Mouse (Mus musculus) embryonic facial prominence, embryonic 11.5 days (tissue): ENCODE data around the gene Jag1. TPM values are rescaled to one million over a fixed set of nuclear protein-coding genes. Genes with fewer than 3 reads are reported as not detected.

Experiments
- ATAC-seq: fragments of 200-750 bp; cut with Nextera tagmentation; replicated peaks from 2 replicates; pipeline ENCODE4 v1.8.0; 2017; ENCODE audit warnings: low read depth; ENCODE audit not compliant: insufficient number of reproducible peaks, low FRiP score, low TSS enrichment
- DNase-seq: peaks from one replicate; pipeline ENCODE4 v3.0.0-alpha.2; 2015; ENCODE audit warnings: low spot score
- H3K27ac ChIP-seq: fragments of 300-500 bp; sonication (generic); replicated peaks from 2 replicates; pipeline ENCODE4 v1.5.1; 2014; ENCODE audit warnings: mild to moderate bottlenecking, low read depth, low read length, control low read depth
- H3K27me3 ChIP-seq: fragments of 300-500 bp; sonication (generic); 2 replicates; pipeline ENCODE4 v1.6.1; 2014; ENCODE audit warnings: mild to moderate bottlenecking, low read length, moderate library complexity, mixed read lengths; ENCODE audit not compliant: control insufficient read depth, insufficient read depth
- H3K36me3 ChIP-seq: fragments of 300-500 bp; sonication (generic); replicated peaks from 2 replicates; pipeline ENCODE4 v1.6.1; 2014; ENCODE audit warnings: low read depth, mild to moderate bottlenecking, low read length, moderate library complexity, mixed read lengths; ENCODE audit not compliant: control insufficient read depth, insufficient read depth
- H3K4me1 ChIP-seq: fragments of 300-500 bp; sonication (generic); 2 replicates; pipeline ENCODE4 v1.6.1; 2014; ENCODE audit warnings: low read length, mixed read lengths; ENCODE audit not compliant: control insufficient read depth, insufficient read depth
- H3K4me2 ChIP-seq: fragments of 300-500 bp; sonication (generic); 2 replicates; pipeline ENCODE4 v1.6.1; 2014; ENCODE audit warnings: low read depth, mild to moderate bottlenecking, control low read depth, low read length, moderate library complexity
- H3K4me3 ChIP-seq: fragments of 300-500 bp; sonication (generic); 2 replicates; pipeline ENCODE4 v1.5.1; 2014; ENCODE audit warnings: low read depth, low read length, control low read depth
- H3K9ac ChIP-seq: fragments of 300-500 bp; sonication (generic); replicated peaks from 2 replicates; pipeline ENCODE4 v1.6.1; 2014; ENCODE audit warnings: mild to moderate bottlenecking, control low read depth, low read length
- H3K9me3 ChIP-seq: fragments of 300-500 bp; sonication (generic); replicated peaks from 2 replicates; pipeline ENCODE4 v1.6.1; 2016; ENCODE audit warnings: mild to moderate bottlenecking, low read length, inconsistent platforms, mixed read lengths; ENCODE audit not compliant: control insufficient read depth
- WGBS: fragments of 180-500 bp; shearing (Covaris S2); extraction: QIAGEN DNeasy Blood & Tissue Kit; methylation state at CpG from one replicate; pipeline ENCODE4 v1.1.7; 2014; 5-methylcytosine and 5-hydroxymethylcytosine counted together
- polyA plus RNA-seq: library from polyadenylated mRNA; unstranded; fragments of >200 nt; fragmentation: Nextera tagmentation; extraction: Ambion mirVana; gene quantifications from 2 replicates; pipeline ENCODE4 v1.2.1, GENCODE M21; 2014

Gene Jag1
- polyA plus RNA-seq, 1 experiment from 2014 or later = 14.2 TPM

DNA sequence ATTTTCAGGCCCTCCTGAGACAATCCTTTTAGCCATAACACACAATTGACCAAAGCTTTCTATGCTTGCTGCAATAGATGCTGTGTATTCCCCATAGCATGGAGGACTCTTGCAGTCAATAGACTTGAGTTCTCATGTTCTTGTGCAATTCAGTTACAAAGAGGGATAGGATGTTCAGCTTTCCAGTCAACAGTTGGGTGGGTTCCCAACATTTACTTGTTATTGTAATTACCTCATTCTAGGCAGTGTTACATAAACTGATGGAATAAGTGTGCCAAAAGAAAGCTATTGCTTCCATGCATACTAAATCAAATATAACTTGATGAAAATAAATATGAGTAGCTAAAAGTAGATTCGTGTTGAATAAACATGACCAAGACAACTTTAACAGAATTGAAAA lies 8.4 kb upstream of the Jag1 start:
- H3K4me2 ChIP-seq = no peak overlapping the region
- H3K4me3 ChIP-seq = no peak overlapping the region
- ATAC-seq (no peak), DNase-seq (no peak)
- no peaks in the 10 kb centered on the region for H3K36me3 ChIP-seq
- H3K27me3 ChIP-seq = no peaks in the 10 kb centered on the region
- H3K27ac ChIP-seq = no peak overlapping the region
- H3K9me3 ChIP-seq = 0 out of 2 replicates have a peak, but pooled peaks cover 2% of the 10 kb centered on the region
- WGBS = 88% methylated on average over 1 of the region's 1 CpGs
- no peaks in the 10 kb centered on the region for H3K4me1 ChIP-seq
- no peak overlapping the region for H3K9ac ChIP-seq

DNA sequence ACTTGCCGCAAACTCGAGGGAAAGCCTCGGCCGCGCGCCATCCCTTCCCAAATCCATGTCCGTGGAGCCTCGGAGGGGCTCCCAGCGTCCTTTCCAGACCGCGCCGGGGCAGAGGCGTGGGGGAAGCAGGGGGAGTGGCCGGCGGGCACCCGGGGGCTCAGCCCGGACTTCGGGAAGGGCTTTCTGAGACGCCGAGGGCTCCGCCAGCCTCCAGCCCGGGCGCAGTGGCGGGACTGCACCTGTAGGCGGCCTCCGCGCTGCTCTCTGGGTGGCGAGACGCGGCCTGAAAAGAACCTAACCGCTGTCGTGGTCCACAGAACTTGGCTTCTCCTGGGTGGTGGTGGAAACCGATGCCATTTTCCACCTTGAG lies 862 bp upstream of the Jag1 start:
- ATAC-seq = peak; percentile 69
- Histone ChIP-seq H3K36me3 (no peaks in the 10 kb centered on the region), H3K4me3 (peak overlapping the region; percentile 73), H3K9me3 (no peaks in the 10 kb centered on the region), H3K27ac (peak overlapping the region; percentile 93), H3K27me3 (no peaks in the 10 kb centered on the region; the same call in 1 of the 2 replicates), H3K4me2 (peak overlapping the region; percentile 69), H3K4me1 (no peaks in the 10 kb centered on the region), H3K9ac (peak overlapping the region; percentile 87)
- peak; percentile 91 for DNase-seq
- under 1% methylated on average over 27 of the region's 33 CpGs for WGBS

DNA sequence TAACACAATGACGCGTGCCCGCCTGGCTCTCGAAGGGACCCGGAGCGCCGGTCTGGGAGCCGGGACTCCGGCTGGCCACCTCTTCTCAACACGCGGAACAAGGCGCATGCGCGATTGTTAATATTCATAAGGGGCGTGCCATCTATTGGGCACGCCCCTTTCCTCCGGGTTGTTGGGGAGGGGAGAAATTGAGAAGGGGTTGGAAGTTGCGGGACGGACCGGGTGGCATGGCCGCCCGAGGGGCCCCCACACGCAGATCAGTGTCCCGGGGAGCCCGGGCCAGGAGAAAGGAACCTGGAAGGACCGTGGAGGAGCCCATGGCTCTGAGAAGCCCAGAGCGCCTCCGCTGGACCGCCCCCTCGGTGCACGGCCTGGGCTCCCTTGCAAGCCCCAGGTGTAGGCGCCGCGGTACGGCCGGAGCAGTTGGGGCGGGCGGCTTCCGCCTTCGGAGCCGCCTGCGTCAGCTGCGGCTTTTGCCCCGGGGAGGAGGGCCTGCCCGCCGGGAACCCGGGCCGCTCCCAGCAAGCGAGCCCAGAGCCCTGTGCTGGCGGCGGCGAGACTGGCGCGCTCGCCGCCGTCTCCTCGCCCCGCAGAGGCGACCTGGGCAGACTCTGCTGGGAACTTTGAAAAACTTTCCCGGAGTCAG lies 354 bp upstream of the Jag1 start:
- peak overlapping the region; percentile 93 for H3K27ac ChIP-seq
- under 1% methylated on average over 54 of the region's 61 CpGs for WGBS
- H3K4me3 ChIP-seq = peak overlapping the region; percentile 73
- DNase-seq (peak; percentile 100), ATAC-seq (peak; percentile 86)
- H3K27me3 ChIP-seq = no peaks in the 10 kb centered on the region; the same call in 1 of the 2 replicates
- H3K9me3 ChIP-seq = no peaks in the 10 kb centered on the region
- H3K4me1 ChIP-seq = no peaks in the 10 kb centered on the region
- peak overlapping the region; percentile 69 for H3K4me2 ChIP-seq
- H3K9ac ChIP-seq = peak overlapping the region; percentile 87
- no peaks in the 10 kb centered on the region for H3K36me3 ChIP-seq

DNA sequence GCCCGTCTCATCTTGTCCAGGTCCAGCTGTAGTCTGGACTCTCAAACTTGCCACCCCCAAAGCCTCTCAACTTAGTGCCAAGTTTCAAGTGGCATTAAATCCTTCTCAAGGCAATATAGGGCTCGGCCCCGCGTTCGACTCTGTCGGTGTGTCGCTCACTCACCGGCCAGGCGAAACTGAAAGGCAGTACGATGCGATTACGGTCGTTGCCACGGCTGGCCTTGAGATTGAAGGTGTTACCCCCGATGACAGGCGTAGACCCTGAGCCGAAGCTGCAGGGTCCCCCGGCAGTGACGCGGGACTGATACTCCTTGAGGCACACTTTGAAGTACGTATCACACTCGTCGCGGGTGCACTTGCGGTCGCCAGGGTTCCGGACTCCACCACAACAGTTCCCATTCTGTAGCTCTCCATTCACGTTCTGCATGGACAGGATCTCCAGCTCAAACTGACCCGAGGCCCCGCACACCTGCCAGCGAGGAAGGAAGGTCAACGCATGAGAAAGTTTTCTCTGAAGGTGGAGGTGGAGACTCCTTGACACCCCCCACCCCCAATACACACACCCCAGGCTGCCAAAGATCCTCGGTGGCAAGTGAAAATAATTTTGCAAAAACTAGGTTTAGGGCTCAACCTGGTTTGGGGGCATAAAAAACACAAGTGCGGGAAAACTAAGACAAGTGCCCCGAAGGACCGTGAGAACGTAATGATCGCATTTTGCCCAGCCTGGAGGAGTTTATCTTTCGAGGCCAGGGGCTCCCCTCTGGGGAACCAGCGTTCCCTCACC lies 1.0 kb downstream of the Jag1 start:
- H3K4me3 ChIP-seq = peak overlapping the region; percentile 73
- 0 out of 2 replicates have a peak overlapping the region, but pooled peaks have one; percentile 38 for H3K27ac ChIP-seq
- DNase-seq (peak; percentile 33), ATAC-seq (no peak)
- no peaks in the 10 kb centered on the region for H3K36me3 ChIP-seq
- peak overlapping the region; percentile 69 for H3K4me2 ChIP-seq
- no peaks in the 10 kb centered on the region for H3K9me3 ChIP-seq
- H3K9ac ChIP-seq = peak overlapping the region; percentile 80
- H3K27me3 ChIP-seq = no peaks in the 10 kb centered on the region; the same call in 1 of the 2 replicates
- under 1% methylated on average over 40 of the region's 40 CpGs for WGBS
- H3K4me1 ChIP-seq = no peaks in the 10 kb centered on the region

DNA sequence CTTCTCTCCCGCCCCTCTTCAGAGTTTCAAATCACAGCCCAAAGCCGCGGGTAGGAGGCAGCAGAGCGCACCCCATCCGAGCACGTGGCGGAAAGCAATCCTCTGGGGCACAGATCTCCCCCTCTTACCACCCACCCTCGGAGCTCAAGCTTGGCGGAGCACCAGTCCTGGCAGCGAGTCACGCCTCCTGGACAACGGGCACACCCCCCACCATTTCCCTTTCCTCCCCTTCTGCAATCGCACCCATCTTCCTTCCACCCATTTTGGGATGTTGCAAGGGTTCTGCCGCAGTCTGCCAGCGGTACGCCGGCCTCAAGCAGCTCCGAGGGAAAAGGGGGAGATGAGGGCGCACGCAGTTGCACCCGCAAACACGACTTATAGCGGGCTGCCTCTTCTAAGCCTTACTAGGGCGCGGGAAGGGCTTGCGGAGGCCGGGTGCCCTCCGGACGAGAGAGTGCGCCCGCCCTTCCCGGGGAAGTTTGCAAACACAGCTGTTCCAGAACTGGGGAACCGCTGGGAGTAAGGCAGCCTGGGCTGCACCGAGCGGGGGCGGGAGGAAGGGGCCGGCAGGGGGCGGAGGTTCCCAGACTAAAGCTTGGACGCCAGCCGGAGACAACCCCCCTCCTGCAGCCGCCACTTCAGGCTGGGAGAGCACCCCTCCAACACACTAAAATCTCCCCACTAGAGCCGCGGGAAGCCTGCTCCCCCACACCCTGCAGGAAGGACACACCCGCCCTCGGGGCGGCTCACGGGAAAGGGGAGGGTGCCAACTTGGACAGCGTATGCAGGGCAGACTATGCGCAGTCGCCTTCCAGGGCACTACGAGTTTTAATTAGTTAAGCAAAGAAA lies 2.0 kb downstream of the Jag1 start:
- peak overlapping the region; percentile 73 for H3K4me3 ChIP-seq
- H3K27ac ChIP-seq = 0 out of 2 replicates have a peak overlapping the region, but pooled peaks have one; percentile 25
- H3K36me3 ChIP-seq = no peaks in the 10 kb centered on the region
- WGBS = under 1% methylated on average over 47 of the region's 51 CpGs
- ATAC-seq (peak; percentile 19), DNase-seq (peak; percentile 83)
- H3K9ac ChIP-seq = peak overlapping the region; percentile 80
- no peaks in the 10 kb centered on the region for H3K9me3 ChIP-seq
- H3K4me2 ChIP-seq = peak overlapping the region; percentile 69
- no peaks in the 10 kb centered on the region; the same call in 1 of the 2 replicates for H3K27me3 ChIP-seq
- H3K4me1 ChIP-seq = peaks cover 3% of the 10 kb centered on the region; the same call in 1 of the 2 replicates

DNA sequence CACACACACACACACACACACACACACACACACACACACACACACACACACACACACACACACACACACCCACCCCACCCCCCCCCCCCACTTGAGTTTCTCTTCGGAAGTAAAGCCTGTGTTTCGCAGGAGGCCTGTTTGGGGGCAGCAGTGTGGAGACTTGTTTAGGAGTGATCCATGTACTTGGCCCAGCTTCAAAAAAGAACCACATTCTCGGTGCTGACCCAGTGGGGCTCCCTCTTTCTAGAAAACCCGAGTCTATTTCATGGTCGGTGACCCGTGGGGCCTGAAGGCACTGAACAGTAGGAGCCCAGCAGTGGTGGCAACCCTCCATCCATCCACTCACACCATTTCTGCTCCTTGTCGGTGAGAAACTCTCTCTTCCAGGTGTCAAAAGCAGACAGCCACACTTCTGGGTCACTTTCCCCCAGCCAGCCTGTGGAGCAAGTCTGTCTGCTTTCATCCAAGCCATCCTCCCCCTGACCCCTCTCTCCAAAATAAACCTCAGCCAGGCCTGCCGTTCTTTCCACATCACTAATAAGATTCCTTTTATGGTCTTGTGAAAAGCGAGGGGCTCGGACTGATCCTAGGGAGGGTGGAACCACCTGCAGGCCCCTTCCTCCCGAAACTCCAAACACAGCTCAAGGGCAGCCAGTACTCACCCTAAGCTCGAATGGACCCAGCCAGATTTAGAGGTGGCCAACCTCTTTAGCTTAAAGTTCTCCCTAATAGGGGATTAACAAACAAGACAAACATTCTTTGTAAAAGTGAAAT lies 3.0 kb downstream of the Jag1 start:
- Histone ChIP-seq H3K4me1 (peaks cover 3% of the 10 kb centered on the region; the same call in 1 of the 2 replicates), H3K4me2 (peak overlapping the region; percentile 69), H3K4me3 (peak overlapping the region; percentile 73), H3K27me3 (no peaks in the 10 kb centered on the region; the same call in 1 of the 2 replicates), H3K9ac (peak overlapping the region; percentile 80), H3K27ac (0 out of 2 replicates have a peak overlapping the region, but pooled peaks have one; percentile 25), H3K36me3 (no peaks in the 10 kb centered on the region), H3K9me3 (no peaks in the 10 kb centered on the region)
- DNase-seq (peak; percentile 26), ATAC-seq (no peak)
- 9% methylated on average over 11 of the region's 12 CpGs for WGBS

DNA sequence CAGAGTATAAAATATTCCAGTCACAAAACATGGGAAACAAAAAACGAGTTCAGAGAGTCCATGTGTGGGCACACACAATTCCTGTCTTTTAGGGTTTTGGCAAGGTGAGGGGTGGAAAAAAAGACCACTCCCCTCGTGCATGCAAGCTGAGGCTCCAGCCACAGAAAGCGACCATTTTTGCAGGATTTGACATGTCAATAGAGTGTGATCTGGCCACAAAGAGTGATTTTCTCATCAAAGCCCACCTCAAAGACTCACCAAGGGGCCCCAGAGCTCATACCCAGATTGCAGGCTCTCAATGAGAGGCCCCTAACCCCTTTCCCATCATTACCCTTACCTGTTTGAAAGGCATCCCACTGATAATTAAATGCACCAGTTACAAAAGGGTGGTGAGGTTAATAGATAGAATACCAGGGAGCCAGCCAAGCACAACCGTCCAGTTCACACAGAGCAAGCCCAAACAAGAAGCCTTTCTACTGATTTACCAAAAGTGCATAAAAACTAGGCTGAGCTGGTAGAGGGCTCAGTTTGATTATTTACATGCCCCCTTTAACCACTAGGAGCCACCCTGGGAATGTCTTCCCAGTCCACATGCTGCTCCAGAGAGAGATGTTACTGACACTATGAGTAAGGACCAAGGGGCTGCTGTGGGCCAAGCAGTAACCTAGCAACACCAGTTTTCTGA lies 6.1 kb downstream of the Jag1 start:
- H3K27ac ChIP-seq = no peak overlapping the region
- no peak overlapping the region for H3K9ac ChIP-seq
- H3K4me2 ChIP-seq = no peak overlapping the region; the same call in 1 of the 2 replicates

More for the DNA sequence above, 6.1 kb downstream of the Jag1 start:
- DNase-seq = peak; percentile 51
- no peaks in the 10 kb centered on the region for H3K27me3 ChIP-seq
- 0 out of 2 replicates have a peak, but pooled peaks have one; percentile 34 for ATAC-seq
- WGBS = 30% methylated on average over 4 of the region's 4 CpGs
- H3K4me3 ChIP-seq = no peak overlapping the region
- H3K9me3 ChIP-seq = no peaks in the 10 kb centered on the region
- H3K4me1 ChIP-seq = peaks cover 3% of the 10 kb centered on the region; the same call in 1 of the 2 replicates
- no peaks in the 10 kb centered on the region for H3K36me3 ChIP-seq
